Mouse (Mus musculus) heart, embryonic 11.5 days (tissue): Measurements from ENCODE around the gene Osgep. TPM values are rescaled to one million over a fixed set of nuclear protein-coding genes. Genes with fewer than 3 reads are reported as not detected.
"Not testable (repeated sequence)": the region's sequence is repeated elsewhere in the genome, so short reads cannot be mapped to it uniquely, and the experiment has no call there.

Experiments used
- ATAC-seq: fragments of 200-750 bp; cut with Nextera tagmentation; replicated peaks from 2 replicates; pipeline ENCODE4 v1.8.0; 2017; ENCODE audit warnings: moderate library complexity; ENCODE audit not compliant: insufficient number of reproducible peaks, low FRiP score, low TSS enrichment
- H3K27ac ChIP-seq: fragments of 300-500 bp; sonication (generic); 2 replicates; pipeline ENCODE4 v1.5.1; 2014; ENCODE audit warnings: mild to moderate bottlenecking, low read depth, low read length
- H3K27me3 ChIP-seq: fragments of 300-500 bp; sonication (generic); 2 replicates; pipeline ENCODE4 v1.6.1; 2014; ENCODE audit warnings: mild to moderate bottlenecking, low read length, mixed read lengths; ENCODE audit not compliant: control insufficient read depth, insufficient read depth
- H3K36me3 ChIP-seq: fragments of 300-500 bp; sonication (generic); 2 replicates; pipeline ENCODE4 v1.6.1; 2014; ENCODE audit warnings: mild to moderate bottlenecking, low read length, moderate library complexity, mixed read lengths; ENCODE audit not compliant: control insufficient read depth, insufficient read depth
- H3K4me1 ChIP-seq: fragments of 300-500 bp; sonication (generic); 2 replicates; pipeline ENCODE4 v1.6.1; 2014; ENCODE audit warnings: low read length; ENCODE audit not compliant: control insufficient read depth, insufficient read depth
- H3K4me2 ChIP-seq: fragments of 300-500 bp; sonication (generic); 2 replicates; pipeline ENCODE4 v1.6.1; 2014; ENCODE audit warnings: mild to moderate bottlenecking, moderate library complexity
- H3K4me3 ChIP-seq: fragments of 300-500 bp; sonication (generic); 2 replicates; pipeline ENCODE4 v1.5.1; 2014; ENCODE audit warnings: low read depth, low read length
- H3K9ac ChIP-seq: fragments of 300-500 bp; sonication (generic); 2 replicates; pipeline ENCODE4 v1.6.1; 2014; ENCODE audit warnings: mild to moderate bottlenecking, low read depth, low read length, moderate library complexity
- H3K9me3 ChIP-seq: fragments of 300-500 bp; sonication (generic); replicated peaks from 2 replicates; pipeline ENCODE4 v1.6.1; 2016; ENCODE audit warnings: low read length; ENCODE audit not compliant: control insufficient read depth
- WGBS: fragments of 180-500 bp; shearing (Covaris S2); extraction: QIAGEN DNeasy Blood & Tissue Kit; methylation state at CpG from one replicate; pipeline ENCODE4 v1.1.7; 2014; ENCODE audit not compliant: insufficient replicate concordance; 5-methylcytosine and 5-hydroxymethylcytosine counted together
- polyA plus RNA-seq: library from polyadenylated mRNA; unstranded; fragments of >200 nt; fragmentation: Nextera tagmentation; extraction: Ambion mirVana; gene quantifications from 2 replicates; pipeline ENCODE4 v1.2.1, GENCODE M21; 2014

Gene Osgep
- polyA plus RNA-seq, 1 experiment from 2014 or later: 124 TPM

DNA sequence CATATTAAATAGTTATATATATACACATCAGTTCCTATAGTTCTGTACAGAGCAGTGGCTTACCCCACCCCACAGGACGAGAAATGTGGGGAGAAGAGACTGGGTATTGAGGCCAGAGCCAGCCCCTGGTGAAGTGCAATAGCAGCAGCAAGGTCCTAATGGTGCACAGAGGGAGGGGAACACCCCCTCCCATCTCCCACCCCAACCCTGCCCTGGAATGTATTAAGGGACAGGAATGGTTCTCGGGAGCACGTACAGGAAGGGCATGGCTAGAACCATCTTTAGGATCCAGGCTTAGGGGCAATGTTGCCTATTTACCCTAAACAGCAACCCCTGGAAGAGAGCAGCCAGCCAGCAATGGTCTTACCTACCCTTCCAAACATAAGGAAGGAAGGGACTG, 2.7 kb upstream of the Osgep start:
- no peak overlapping the region for H3K27ac ChIP-seq
- H3K9me3 ChIP-seq: no peaks in the 10 kb centered on the region
- 82% methylated on average over 3 of the region's 3 CpGs for whole genome bisulfite sequencing
- peaks cover 24% of the 10 kb centered on the region for H3K36me3 ChIP-seq
- H3K27me3 ChIP-seq: no peaks in the 10 kb centered on the region
- H3K4me1 ChIP-seq: peaks cover 7% of the 10 kb centered on the region
- no peak overlapping the region for H3K4me2 ChIP-seq
- ATAC-seq: no peak
- no peak overlapping the region for H3K4me3 ChIP-seq
- H3K9ac ChIP-seq: no peak overlapping the region

DNA sequence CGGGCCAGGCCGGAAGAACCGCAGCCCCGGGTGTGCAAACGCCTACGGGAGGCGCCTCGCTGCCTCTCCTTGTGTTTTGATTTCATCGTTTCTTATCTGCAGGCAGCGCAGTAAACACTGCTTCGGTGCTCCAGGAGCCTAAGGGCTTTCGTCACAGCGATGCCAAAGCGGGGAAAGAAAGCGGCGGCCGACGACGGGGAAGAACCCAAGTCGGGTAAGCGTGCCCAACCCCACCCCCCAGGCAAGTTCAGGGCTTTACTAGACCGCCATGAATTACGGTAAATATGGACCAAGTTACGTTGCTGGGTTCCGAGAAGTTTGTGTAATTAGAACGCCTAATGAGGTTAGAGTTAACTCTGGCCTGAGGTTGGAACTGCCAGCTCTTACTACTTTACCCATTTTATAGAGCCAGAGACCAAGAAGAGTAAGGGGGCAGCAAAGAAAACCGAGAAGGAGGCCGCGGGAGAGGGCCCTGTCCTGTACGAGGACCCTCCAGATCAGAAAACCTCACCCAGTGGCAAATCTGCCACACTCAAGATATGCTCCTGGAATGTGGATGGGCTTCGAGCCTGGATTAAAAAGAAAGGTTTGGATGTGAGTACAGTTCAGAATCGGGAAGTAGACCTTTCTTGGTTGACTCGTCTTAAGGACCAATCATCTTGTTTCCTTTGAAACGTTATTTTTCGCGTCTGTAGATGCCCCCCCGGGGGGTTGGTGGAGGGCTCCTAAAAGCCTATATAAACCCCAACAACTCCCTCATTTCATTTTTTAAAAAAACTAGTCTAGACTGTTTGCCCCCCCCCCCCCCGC, 623 bp upstream of the Osgep start:
- H3K9ac ChIP-seq: peak overlapping the region; percentile 93
- peak overlapping the region; percentile 93 for H3K27ac ChIP-seq
- no peaks in the 10 kb centered on the region for H3K27me3 ChIP-seq
- H3K4me2 ChIP-seq: peak overlapping the region; percentile 80
- H3K36me3 ChIP-seq: peaks cover 24% of the 10 kb centered on the region
- WGBS: 2% methylated on average over 38 of the region's 38 CpGs
- H3K4me3 ChIP-seq: peak overlapping the region; percentile 89
- H3K9me3 ChIP-seq: no peaks in the 10 kb centered on the region
- H3K4me1 ChIP-seq: peaks cover 7% of the 10 kb centered on the region
- peak; percentile 40; the same call in 1 of the 2 replicates for ATAC-seq

DNA sequence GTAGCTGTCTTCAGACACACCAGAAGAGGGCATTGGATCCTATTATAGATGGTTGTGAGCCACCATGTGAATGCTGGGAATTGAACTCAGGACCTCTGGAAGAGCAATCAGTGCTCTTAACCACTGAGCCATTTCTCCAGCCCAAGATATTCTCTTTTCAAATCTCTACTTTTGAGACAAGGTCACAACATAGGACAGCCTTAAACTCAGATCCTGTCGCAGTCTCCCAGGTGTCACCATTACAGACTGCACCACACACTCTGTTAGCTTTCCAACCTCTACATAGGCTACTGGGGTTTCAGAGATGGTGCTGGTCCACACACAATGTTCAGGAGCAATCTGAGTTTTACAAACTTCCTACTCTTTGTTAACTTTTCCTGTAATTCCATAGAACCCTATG, 1.3 kb downstream of the Osgep start:
- not testable (repeated sequence) for H3K4me1 ChIP-seq, ATAC-seq, H3K27me3 ChIP-seq, H3K27ac ChIP-seq, H3K9me3 ChIP-seq, H3K9ac ChIP-seq
- peak overlapping the region; percentile 80 for H3K4me2 ChIP-seq
- WGBS: 57% methylated on average over 1 of the region's 1 CpGs
- peak overlapping the region; percentile 89 for H3K4me3 ChIP-seq
- peaks cover 19% of the 10 kb centered on the region for H3K36me3 ChIP-seq

DNA sequence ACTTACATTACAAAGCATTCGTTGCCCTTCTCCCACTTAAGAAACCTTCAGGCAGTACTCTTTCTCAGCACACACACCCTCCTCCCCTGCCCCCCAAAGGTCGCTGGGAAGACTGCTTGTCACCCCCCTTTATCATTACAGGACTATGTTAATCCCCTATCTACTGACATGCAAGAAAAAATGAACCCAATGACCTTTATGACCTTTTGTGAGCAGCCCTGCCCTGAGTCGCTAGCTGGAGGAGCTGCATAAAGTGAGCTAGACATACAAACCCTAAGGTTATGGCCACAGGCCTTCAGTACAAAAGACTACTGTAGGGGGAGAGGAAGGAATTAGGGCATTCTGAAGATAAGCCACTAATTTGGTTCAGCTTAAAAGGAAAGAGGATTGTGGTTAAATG, 13.3 kb downstream of the Osgep start:
- ATAC-seq: no peak
- Histone ChIP-seq H3K4me2 (no peak overlapping the region), H3K27me3 (no peaks in the 10 kb centered on the region), H3K9me3 (no peaks in the 10 kb centered on the region), H3K4me1 (no peaks in the 10 kb centered on the region), H3K27ac (no peak overlapping the region), H3K4me3 (no peak overlapping the region), H3K9ac (no peak overlapping the region), H3K36me3 (peaks cover 15% of the 10 kb centered on the region)
- WGBS: 51% methylated on average over 3 of the region's 3 CpGs

DNA sequence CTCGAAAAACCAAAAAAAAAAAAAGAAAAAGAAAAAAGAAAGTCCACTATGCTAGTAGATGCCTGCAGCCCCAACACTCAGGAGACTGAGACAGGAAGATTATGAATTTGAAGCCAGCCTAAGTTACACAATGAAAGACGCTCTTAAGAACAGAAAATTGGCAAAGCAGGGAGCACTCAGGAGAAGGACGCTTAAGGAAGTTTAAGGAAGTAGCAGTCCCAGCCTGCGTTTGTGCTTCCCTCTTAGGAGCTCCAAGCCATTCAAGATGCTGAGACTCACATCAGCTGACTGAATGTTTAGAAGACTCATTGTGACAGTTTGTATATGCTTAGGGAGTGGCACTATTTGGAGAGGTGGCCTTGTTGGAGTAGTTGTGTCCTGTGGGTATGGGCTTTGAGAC, 16.6 kb downstream of the Osgep start:
- ATAC-seq: no peak
- no peaks in the 10 kb centered on the region for H3K9me3 ChIP-seq
- no peak overlapping the region for H3K9ac ChIP-seq
- WGBS: 69% methylated on average over 4 of the region's 4 CpGs
- H3K4me3 ChIP-seq: no peak overlapping the region
- H3K27me3 ChIP-seq: no peaks in the 10 kb centered on the region
- H3K4me2 ChIP-seq: no peak overlapping the region
- H3K27ac ChIP-seq: no peak overlapping the region
- H3K36me3 ChIP-seq: no peaks in the 10 kb centered on the region
- H3K4me1 ChIP-seq: 0 out of 2 replicates have a peak, but pooled peaks cover 4% of the 10 kb centered on the region

DNA sequence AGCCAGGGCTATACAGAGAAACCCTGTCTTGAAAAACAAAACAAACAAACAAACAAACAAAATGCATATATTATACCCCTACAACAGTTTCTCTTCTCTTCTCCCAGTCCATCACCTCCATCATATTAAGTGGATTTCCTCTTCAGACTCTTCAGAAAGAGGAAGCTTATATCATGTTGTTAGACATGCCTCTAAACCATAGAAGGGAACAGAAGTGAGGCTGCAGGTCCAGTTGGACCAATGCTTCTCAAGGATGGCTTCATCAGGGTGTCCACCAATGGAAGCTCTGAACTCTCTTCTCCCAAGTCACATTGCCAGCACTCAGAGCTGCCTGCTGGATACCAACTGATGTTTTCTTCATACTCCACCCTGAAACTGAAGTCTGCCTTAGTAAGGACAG, 19.4 kb downstream of the Osgep start:
- H3K27me3 ChIP-seq, H3K27ac ChIP-seq, H3K4me3 ChIP-seq, H3K9me3 ChIP-seq, H3K4me2 ChIP-seq, ATAC-seq, H3K9ac ChIP-seq, H3K36me3 ChIP-seq, H3K4me1 ChIP-seq: not testable (repeated sequence)

DNA sequence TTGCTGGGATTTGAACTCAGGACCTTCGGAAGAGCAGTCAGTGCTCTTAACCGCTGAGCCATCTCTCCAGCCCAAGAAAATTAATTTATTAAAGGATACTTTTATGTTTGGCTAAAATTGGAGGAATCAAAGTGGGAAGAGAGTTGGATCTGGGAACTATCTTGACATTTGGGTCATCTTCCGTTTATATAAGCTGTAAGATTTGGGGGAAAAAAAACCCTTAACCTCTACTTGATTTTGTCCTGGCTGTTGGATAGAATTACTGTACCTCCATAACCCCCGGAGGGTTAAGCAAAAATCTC, 19.9 kb downstream of the Osgep start:
- ATAC-seq: no peak
- Histone ChIP-seq H3K9ac (no peak overlapping the region), H3K9me3 (no peaks in the 10 kb centered on the region), H3K4me3 (no peak overlapping the region), H3K4me1 (0 out of 2 replicates have a peak, but pooled peaks cover 4% of the 10 kb centered on the region), H3K36me3 (no peaks in the 10 kb centered on the region), H3K27me3 (no peaks in the 10 kb centered on the region), H3K4me2 (no peak overlapping the region), H3K27ac (no peak overlapping the region)
- WGBS: 85% methylated on average over 4 of the region's 4 CpGs

DNA sequence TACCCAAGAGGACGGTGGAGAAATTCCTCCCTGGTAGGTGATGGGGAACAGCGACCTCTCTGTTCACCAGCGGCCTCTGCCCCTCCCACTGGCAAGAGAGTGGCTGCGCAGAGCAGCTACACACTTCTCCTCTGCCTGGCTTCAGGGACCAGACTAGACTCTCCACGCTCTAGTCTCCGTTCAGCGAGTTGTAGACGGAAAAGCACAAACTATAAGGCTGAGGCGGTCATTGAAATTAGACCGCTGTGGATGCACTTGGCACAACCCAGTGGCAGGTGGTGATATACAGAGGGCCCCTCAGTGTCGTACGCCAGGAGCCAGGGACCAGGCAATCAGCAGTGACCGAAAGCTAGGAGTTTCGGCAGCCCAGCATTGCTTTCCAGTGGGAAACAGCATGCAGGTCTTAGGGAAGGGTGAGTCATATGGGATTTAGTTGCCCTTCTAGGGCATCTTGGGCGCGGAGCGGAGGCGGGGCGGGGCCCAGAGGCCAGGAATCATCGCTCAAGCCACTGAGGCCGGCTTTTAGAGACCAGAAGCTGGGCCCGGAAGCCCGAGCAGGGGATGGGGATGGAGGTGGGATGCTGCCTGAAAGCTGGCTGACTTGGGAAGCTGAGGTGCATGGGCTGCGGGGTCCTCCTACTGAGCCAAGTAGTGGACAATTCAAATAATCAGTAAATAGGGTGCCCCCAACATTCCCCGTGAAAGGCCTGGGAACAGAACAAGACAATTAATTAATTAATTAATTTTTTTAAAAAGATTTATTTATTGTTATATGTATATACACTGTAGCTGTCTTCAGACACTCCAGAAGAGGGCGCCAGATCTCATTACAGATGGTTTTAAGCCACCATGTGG, 20.5 kb downstream of the Osgep start:
- Histone ChIP-seq H3K27ac (no peak overlapping the region), H3K9me3 (no peaks in the 10 kb centered on the region), H3K27me3 (no peaks in the 10 kb centered on the region), H3K36me3 (no peaks in the 10 kb centered on the region), H3K4me2 (peak overlapping the region; percentile 82), H3K9ac (peak overlapping the region; percentile 64), H3K4me3 (peak overlapping the region; percentile 48), H3K4me1 (0 out of 2 replicates have a peak, but pooled peaks cover 4% of the 10 kb centered on the region)
- 4% methylated on average over 26 of the region's 26 CpGs for WGBS
- peak; percentile 63 for ATAC-seq
